Mouse (Mus musculus): ENCODE measurements at regions not wholly inside any gene's neighbourhood (a gene's known extent, or its start where the extent isn't known, plus 50 kb on each side); places are given as distances from the start of the nearest gene placed in this dataset.
"Not testable (repeated sequence)": the region's sequence is repeated elsewhere in the genome, so short reads cannot be mapped to it uniquely, and the experiment has no call there.

- DNase-seq (ENCODE audit: low read depth in 1 of 2, low spot score in 2 of 2) = peak in 1 of 2 experiments; percentile 3
- H3K27me3 ChIP-seq (ENCODE audit: control insufficient read depth, insufficient read depth, low read length); H3K36me3 ChIP-seq (ENCODE audit: control insufficient read depth, insufficient read depth, low read length); H3K4me3 ChIP-seq (ENCODE audit: extremely low read depth, insufficient read depth, insufficient read length); H3K27ac ChIP-seq (ENCODE audit: insufficient read depth, low read length); H3K4me1 ChIP-seq (ENCODE audit: control insufficient read depth, insufficient read depth, insufficient read length): not testable (repeated sequence)
- WGBS = 28% methylated on average over 13 of the region's 13 CpGs
- peak; percentile 10; the same call in 1 of the 2 replicates for TF ChIP-seq CTCF (IDR thresholded peaks at IDR 0.05; ENCODE audit: extremely low read depth, insufficient read depth, insufficient read length, insufficient replicate concordance)
Measured at GRCm38 (mm10) chr5:3193592-3193991, 147.7 kb upstream of the Cdk6 start.

DNA sequence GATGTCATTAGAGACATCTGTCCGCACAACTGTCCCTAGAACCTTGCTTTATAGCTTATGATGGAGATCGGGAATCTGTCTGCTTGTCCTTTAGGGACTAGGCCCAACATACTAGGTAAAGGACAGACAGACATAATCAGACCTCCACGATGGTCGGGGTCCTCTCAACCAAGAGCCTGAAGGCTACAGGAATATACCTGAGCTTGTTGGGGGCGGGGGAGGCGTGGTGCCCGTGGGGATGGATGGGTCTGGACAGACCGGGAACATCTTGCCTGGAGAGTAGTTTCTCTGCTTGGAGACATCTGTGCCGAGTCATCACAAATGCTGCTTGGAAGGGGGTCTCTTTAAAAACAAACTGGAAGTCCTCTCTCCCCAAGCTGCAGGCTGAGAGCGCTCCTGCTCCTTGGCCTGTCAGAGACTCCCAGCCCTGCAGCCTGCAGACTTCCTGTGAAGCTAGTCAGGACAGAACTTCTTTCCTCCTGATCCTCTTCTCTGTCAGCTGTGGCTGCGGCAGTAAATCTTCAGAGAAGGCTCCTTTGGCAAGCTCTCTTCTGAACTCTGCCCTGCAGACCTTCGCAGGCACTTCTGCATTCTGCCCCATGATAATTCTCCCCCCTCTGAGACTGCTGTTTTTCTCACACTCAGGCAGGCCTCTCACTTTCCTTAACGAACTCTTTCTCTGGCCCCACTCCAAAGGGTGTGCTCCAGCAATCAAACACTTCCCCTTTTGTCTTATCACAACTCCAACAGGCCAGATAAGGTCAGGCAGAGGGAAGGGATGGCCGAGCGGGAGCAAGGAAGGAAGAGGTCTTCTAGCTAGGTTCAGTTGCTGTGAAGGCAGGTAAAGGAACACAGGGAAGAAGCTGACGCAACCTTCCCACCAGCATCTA, 143.1 kb upstream of the Cdk6 start:
- WGBS = 27% methylated on average over 16 of the region's 16 CpGs
- Histone ChIP-seq H3K27ac (ENCODE audit: insufficient read depth, low read length) (no peak overlapping the region), H3K4me3 (ENCODE audit: extremely low read depth, insufficient read depth, insufficient read length) (no peak overlapping the region), H3K4me1 (ENCODE audit: control insufficient read depth, insufficient read depth, insufficient read length) (no peaks in the 10 kb centered on the region), H3K27me3 (ENCODE audit: control insufficient read depth, insufficient read depth, low read length) (no peaks in the 10 kb centered on the region), H3K36me3 (ENCODE audit: control insufficient read depth, insufficient read depth, low read length) (no peaks in the 10 kb centered on the region)
- no peak for TF ChIP-seq CTCF (IDR thresholded peaks at IDR 0.05; ENCODE audit: extremely low read depth, insufficient read depth, insufficient read length, insufficient replicate concordance)
- no peak for TF ChIP-seq POLR2A (IDR thresholded peaks at IDR 0.05; ENCODE audit: low read depth, low read length)
- DNase-seq (ENCODE audit: low read depth in 1 of 2, low spot score in 2 of 2) = no peak

GRCm38 (mm10) chr5:3198869-3199550, 142.3 kb upstream of the Cdk6 start:
- not testable (repeated sequence) for H3K27ac ChIP-seq (ENCODE audit: insufficient read depth, low read length); H3K36me3 ChIP-seq (ENCODE audit: control insufficient read depth, insufficient read depth, low read length); H3K27me3 ChIP-seq (ENCODE audit: control insufficient read depth, insufficient read depth, low read length); H3K4me1 ChIP-seq (ENCODE audit: control insufficient read depth, insufficient read depth, insufficient read length); DNase-seq (ENCODE audit: low read depth in 1 of 2, low spot score in 2 of 2); H3K4me3 ChIP-seq (ENCODE audit: extremely low read depth, insufficient read depth, insufficient read length)
- 29% methylated on average over 7 of the region's 7 CpGs for WGBS

DNA sequence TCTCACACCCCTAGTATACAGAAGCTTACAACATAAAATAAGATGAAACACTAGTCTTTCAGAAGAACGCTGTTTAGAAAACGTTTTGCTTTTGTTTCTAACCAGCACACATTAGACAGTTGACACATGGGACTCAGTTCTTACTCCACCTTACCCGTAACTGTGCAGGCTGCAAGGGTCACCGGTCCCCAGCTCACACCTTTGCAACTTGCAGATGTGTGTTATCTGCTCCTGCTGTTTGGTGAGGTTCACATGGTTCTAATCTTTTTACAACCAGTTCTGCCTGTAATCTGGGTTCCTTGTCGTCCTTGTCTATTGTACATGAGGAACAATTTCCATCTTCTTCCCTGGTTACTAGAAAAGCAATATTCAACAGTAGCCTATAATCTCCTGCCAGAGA, 135.1 kb upstream of the Cdk6 start:
- H3K4me1 ChIP-seq (ENCODE audit: control insufficient read depth, insufficient read depth, insufficient read length); DNase-seq (ENCODE audit: low read depth in 1 of 2, low spot score in 2 of 2); H3K27me3 ChIP-seq (ENCODE audit: control insufficient read depth, insufficient read depth, low read length); H3K4me3 ChIP-seq (ENCODE audit: extremely low read depth, insufficient read depth, insufficient read length); H3K36me3 ChIP-seq (ENCODE audit: control insufficient read depth, insufficient read depth, low read length); H3K27ac ChIP-seq (ENCODE audit: insufficient read depth, low read length): not testable (repeated sequence)
- WGBS = 80% methylated on average over 5 of the region's 5 CpGs

DNA sequence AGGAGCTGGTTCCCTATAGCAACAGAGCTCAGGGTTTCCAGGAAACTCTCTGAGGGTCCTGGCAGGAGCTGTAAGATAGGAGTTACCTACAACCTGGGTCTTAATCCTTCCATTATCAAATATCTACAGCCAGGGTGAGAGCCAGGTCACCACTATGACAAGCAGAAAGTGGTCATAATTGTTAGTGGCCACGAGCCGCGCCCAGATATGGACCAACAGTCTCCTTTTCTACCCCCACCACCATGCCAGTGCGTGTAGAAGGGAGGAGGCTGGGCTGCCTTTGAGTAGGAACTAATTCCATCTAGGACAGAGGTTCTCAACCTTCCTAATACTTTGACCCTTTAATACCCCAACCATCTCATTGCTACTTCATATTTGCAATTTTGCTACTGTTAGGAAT, 133.0 kb upstream of the Cdk6 start:
- WGBS = 86% methylated on average over 4 of the region's 4 CpGs
- not testable (repeated sequence) for H3K36me3 ChIP-seq (ENCODE audit: control insufficient read depth, insufficient read depth, low read length); H3K27me3 ChIP-seq (ENCODE audit: control insufficient read depth, insufficient read depth, low read length); DNase-seq (ENCODE audit: low read depth in 1 of 2, low spot score in 2 of 2); H3K4me1 ChIP-seq (ENCODE audit: control insufficient read depth, insufficient read depth, insufficient read length); H3K4me3 ChIP-seq (ENCODE audit: extremely low read depth, insufficient read depth, insufficient read length); H3K27ac ChIP-seq (ENCODE audit: insufficient read depth, low read length)

DNA sequence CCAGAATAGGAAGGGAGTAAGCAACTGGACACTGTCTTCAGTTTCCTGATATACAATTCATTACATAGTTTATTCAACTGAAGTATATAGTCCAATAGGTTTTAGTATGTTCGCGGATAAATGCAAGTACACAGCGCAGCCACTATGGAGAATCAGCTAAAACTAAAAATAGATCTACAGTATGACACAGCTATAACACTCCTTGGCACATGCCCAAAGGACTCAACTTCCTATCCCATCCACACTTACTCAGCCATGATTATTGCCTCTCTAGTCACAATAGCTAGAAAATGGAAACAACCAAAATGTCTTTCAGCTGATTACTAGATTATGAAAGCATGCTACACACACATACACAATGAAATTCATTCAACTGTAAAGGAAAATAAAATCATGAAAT, 130.0 kb upstream of the Cdk6 start:
- H3K36me3 ChIP-seq (ENCODE audit: control insufficient read depth, insufficient read depth, low read length) = no peaks in the 10 kb centered on the region
- no peaks in the 10 kb centered on the region for H3K4me1 ChIP-seq (ENCODE audit: control insufficient read depth, insufficient read depth, insufficient read length)
- 94% methylated on average over 3 of the region's 3 CpGs for WGBS
- H3K27me3 ChIP-seq (ENCODE audit: control insufficient read depth, insufficient read depth, low read length) = no peaks in the 10 kb centered on the region
- TF ChIP-seq POLR2A (IDR thresholded peaks at IDR 0.05; ENCODE audit: low read depth, low read length) (no peak), CTCF (IDR thresholded peaks at IDR 0.05; ENCODE audit: extremely low read depth, insufficient read depth, insufficient read length, insufficient replicate concordance) (no peak)
- DNase-seq (ENCODE audit: low read depth in 1 of 2, low spot score in 2 of 2) = no peak
- no peak overlapping the region for H3K4me3 ChIP-seq (ENCODE audit: extremely low read depth, insufficient read depth, insufficient read length)
- no peak overlapping the region for H3K27ac ChIP-seq (ENCODE audit: insufficient read depth, low read length)

DNA sequence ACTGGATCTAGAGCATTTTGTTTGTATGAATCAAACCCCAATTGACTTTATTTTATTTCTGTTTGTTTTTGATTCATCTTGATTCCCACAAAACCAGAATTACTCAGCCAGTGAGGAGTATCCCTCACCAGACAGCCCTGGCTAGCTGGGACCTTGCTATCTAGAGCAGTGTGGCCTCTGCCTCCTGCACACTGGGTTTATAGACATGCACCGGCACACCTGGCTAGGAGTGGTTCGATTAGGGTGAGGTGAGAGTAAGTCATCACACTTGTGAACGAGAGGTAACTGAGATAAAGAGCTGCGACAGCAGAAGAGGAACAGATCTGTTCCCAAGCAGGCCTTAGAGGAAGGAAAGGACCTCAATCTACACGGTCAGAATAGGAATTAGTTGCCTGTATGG, 125.2 kb upstream of the Cdk6 start:
- no peak overlapping the region for H3K27ac ChIP-seq (ENCODE audit: insufficient read depth, low read length)
- no peak for DNase-seq (ENCODE audit: low read depth in 1 of 2, low spot score in 2 of 2)
- TF ChIP-seq CTCF (IDR thresholded peaks at IDR 0.05; ENCODE audit: extremely low read depth, insufficient read depth, insufficient read length, insufficient replicate concordance) = no peak
- no peak for TF ChIP-seq POLR2A (IDR thresholded peaks at IDR 0.05; ENCODE audit: low read depth, low read length)
- H3K36me3 ChIP-seq (ENCODE audit: control insufficient read depth, insufficient read depth, low read length) = no peaks in the 10 kb centered on the region
- no peak overlapping the region for H3K4me3 ChIP-seq (ENCODE audit: extremely low read depth, insufficient read depth, insufficient read length)
- no peaks in the 10 kb centered on the region for H3K4me1 ChIP-seq (ENCODE audit: control insufficient read depth, insufficient read depth, insufficient read length)
- 48% methylated on average over 5 of the region's 5 CpGs for WGBS
- H3K27me3 ChIP-seq (ENCODE audit: control insufficient read depth, insufficient read depth, low read length) = no peaks in the 10 kb centered on the region
